ENCODE assay signal across 10 mouse cellular contexts in genomic region chr7:36476851-36477644, GRCm38 (mm10).
DNase-seq lines count a peak whose midpoint lies in the region; ATAC-seq and TF ChIP-seq lines count a peak whose summit lies in the region.
"Had no signal": no experiment of that assay in that cellular context is flagged by ENCODE, and none has a peak within 500 bp of the region (broad histone marks: within the 10 kb centered on the region; RNA-seq: fewer than 3 reads in every experiment).

No protein-coding gene starts in this region.

- WGBS in limb, embryonic 13.5 days, result 61% methylated on average over 22 of the region's 22 CpGs
- 83% methylated on average over 22 of the region's 22 CpGs for WGBS in limb, embryonic 10.5 days
- 13% methylated on average over 22 of the region's 22 CpGs for WGBS in forebrain, embryonic 15.5 days
- 54% methylated on average over 22 of the region's 22 CpGs for WGBS in neural tube, embryonic 15.5 days

- TF ChIP-seq CTCF in cortical plate, adult 2 months (IDR thresholded peaks at IDR 0.05; ENCODE audit: extremely low read depth, insufficient read depth, low read length), result no peak

- peak overlapping the region; percentile 31; the same call in 1 of the 2 replicates for H3K4me2 ChIP-seq in limb, embryonic 13.5 days (replicated peaks)
- H3K4me2 ChIP-seq in forebrain, embryonic 15.5 days (replicated peaks), result peak overlapping the region; percentile 57
- peak overlapping the region; percentile 39 for H3K4me2 ChIP-seq in neural tube, embryonic 15.5 days
- H3K4me2 ChIP-seq: lung, embryonic 14.5 days had no signal

- no peak overlapping the region for H3K27ac ChIP-seq in limb, embryonic 13.5 days
- no peak overlapping the region for H3K27ac ChIP-seq in limb, embryonic 10.5 days
- no peak overlapping the region for H3K27ac ChIP-seq in cortical plate, adult 2 months (ENCODE audit: insufficient read depth, low read length)
- H3K27ac ChIP-seq in forebrain, embryonic 15.5 days (replicated peaks), result peak overlapping the region; percentile 74
- peak overlapping the region; percentile 51 for H3K27ac ChIP-seq in neural tube, embryonic 15.5 days (replicated peaks)

- intact Hi-C loops in left cerebral cortex, postnatal 25 days (cut with DNase I), result no loop called here

- no peak for DNase-seq in limb, embryonic 10.5 days (ENCODE audit: low spot score)
- no peak for DNase-seq in cerebellum, postnatal 36 days
- DNase-seq in left cerebral cortex, postnatal 25 days (ENCODE audit: low spot score in 2 of 2), result no peak
- DNase-seq: kidney, adult 11 months; lung, embryonic 14.5 days; thymus, postnatal 36 days had no signal

- H3K9ac ChIP-seq in limb, embryonic 13.5 days, result no peak overlapping the region
- H3K9ac ChIP-seq in forebrain, embryonic 15.5 days (replicated peaks), result peak overlapping the region; percentile 19; the same call in 1 of the 2 replicates
- H3K9ac ChIP-seq in neural tube, embryonic 15.5 days (replicated peaks), result no peak overlapping the region
- H3K9ac ChIP-seq: lung, embryonic 14.5 days had no signal

- H3K4me3 ChIP-seq in limb, embryonic 13.5 days, result no peak overlapping the region
- H3K4me3 ChIP-seq in limb, embryonic 10.5 days, result no peak overlapping the region
- H3K4me3 ChIP-seq in cortical plate, adult 2 months (ENCODE audit: insufficient read depth, low read length), result peak overlapping the region; percentile 34; the same call in 1 of the 2 replicates
- H3K4me3 ChIP-seq in forebrain, embryonic 15.5 days, result peak overlapping the region; percentile 37
- no peak overlapping the region for H3K4me3 ChIP-seq in neural tube, embryonic 15.5 days (replicated peaks)

- TF ChIP-seq POLR2A in cortical plate, adult 2 months (IDR thresholded peaks at IDR 0.05; ENCODE audit: extremely low read depth, insufficient read depth, low read length), result no peak

- no peak for ATAC-seq in limb, embryonic 13.5 days (ENCODE audit: low FRiP score, low read depth)
- peak; percentile 76 for ATAC-seq in forebrain, embryonic 15.5 days (replicated peaks)
- 0 out of 2 replicates have a peak, but pooled peaks have one; percentile 26 for ATAC-seq in neural tube, embryonic 15.5 days (ENCODE audit: low FRiP score)

- H3K4me1 ChIP-seq in limb, embryonic 13.5 days, result peaks cover 8% of the 10 kb centered on the region
- H3K4me1 ChIP-seq in limb, embryonic 10.5 days, result peaks cover 3% of the 10 kb centered on the region; the same call in 1 of the 2 replicates
- H3K4me1 ChIP-seq in cortical plate, adult 2 months (ENCODE audit: control insufficient read depth, insufficient read depth, low read length), result no peaks in the 10 kb centered on the region
- H3K4me1 ChIP-seq in forebrain, embryonic 15.5 days, result peaks cover 28% of the 10 kb centered on the region
- H3K4me1 ChIP-seq in neural tube, embryonic 15.5 days, result peaks cover 22% of the 10 kb centered on the region

- no peaks in the 10 kb centered on the region for H3K36me3 ChIP-seq in limb, embryonic 13.5 days
- no peaks in the 10 kb centered on the region for H3K36me3 ChIP-seq in limb, embryonic 10.5 days
- no peaks in the 10 kb centered on the region for H3K36me3 ChIP-seq in forebrain, embryonic 15.5 days
- H3K36me3 ChIP-seq in neural tube, embryonic 15.5 days, result no peaks in the 10 kb centered on the region

- H3K27me3 ChIP-seq in limb, embryonic 13.5 days, result peaks cover 17% of the 10 kb centered on the region
- no peaks in the 10 kb centered on the region for H3K27me3 ChIP-seq in limb, embryonic 10.5 days (ENCODE audit: low read depth, poor library complexity, severe bottlenecking)
- H3K27me3 ChIP-seq in forebrain, embryonic 15.5 days, result peaks cover 5% of the 10 kb centered on the region
- no peaks in the 10 kb centered on the region for H3K27me3 ChIP-seq in neural tube, embryonic 15.5 days (replicated peaks)

- no peaks in the 10 kb centered on the region for H3K9me3 ChIP-seq in limb, embryonic 13.5 days
- no peaks in the 10 kb centered on the region for H3K9me3 ChIP-seq in limb, embryonic 10.5 days (replicated peaks)
- no peaks in the 10 kb centered on the region for H3K9me3 ChIP-seq in forebrain, embryonic 15.5 days
- H3K9me3 ChIP-seq in neural tube, embryonic 15.5 days (replicated peaks), result no peaks in the 10 kb centered on the region

Comparison
In these comparisons a context has a peak if more than half of its experiments do, and no peak if none do; other contexts are left out.
1. H3K27ac ChIP-seq: peak in forebrain, embryonic 15.5 days (single experiment) and neural tube, embryonic 15.5 days (single experiment); none in limb, embryonic 13.5 days (single experiment), limb, embryonic 10.5 days (single experiment) and cortical plate, adult 2 months (single experiment).
2. H3K4me3 ChIP-seq: peak in cortical plate, adult 2 months (single experiment) and forebrain, embryonic 15.5 days (single experiment); none in limb, embryonic 13.5 days (single experiment), limb, embryonic 10.5 days (single experiment) and neural tube, embryonic 15.5 days (single experiment).
3. Peak in every context shown above with its lines, with median percentiles within 50 percentile points of each other: H3K4me2 ChIP-seq.